Mouse (Mus musculus): ENCODE results near the gene Stk10. TPM values are rescaled to one million over a fixed set of nuclear protein-coding genes. Genes with fewer than 3 reads are reported as not detected.

Stk10 gene
- polyA plus RNA-seq, 1 experiment from 2014 or later = 3.5 TPM

DNA sequence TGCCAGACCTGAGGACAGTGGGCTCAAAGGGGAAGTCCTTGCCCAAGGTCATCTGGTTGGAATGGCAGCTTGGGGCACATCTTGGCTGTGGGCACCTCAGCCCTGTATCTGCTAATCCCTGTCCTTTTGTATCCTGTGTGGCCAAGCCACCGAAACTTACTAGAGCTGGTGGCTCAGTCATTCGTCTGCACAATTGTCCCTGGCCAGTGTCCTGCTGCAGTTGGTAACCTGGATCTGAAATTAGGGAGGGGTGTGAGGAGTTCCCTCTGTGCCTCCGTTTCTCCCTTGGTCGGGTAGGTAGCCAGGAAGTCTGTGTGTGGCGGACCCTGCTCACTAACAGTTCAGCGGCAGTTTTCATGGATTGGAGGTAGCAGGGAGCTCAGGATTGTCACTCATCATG is 57.1 kb downstream of the Stk10 start:
- H3K4me2 ChIP-seq (replicated peaks; ENCODE audit: low read depth, low read length) = no peak overlapping the region
- H3K4me1 ChIP-seq (ENCODE audit: control insufficient read depth, insufficient read depth, low read length) = no peaks in the 10 kb centered on the region
- no peak for ATAC-seq (ENCODE audit: low FRiP score, low TSS enrichment)
- no peaks in the 10 kb centered on the region for H3K27me3 ChIP-seq (ENCODE audit: control insufficient read depth, insufficient read depth, low read length)
- no peak overlapping the region for H3K27ac ChIP-seq (ENCODE audit: low read depth, low read length)
- H3K4me3 ChIP-seq (ENCODE audit: low read length) = no peak overlapping the region
- WGBS = 71% methylated on average over 6 of the region's 6 CpGs
- H3K9me3 ChIP-seq (ENCODE audit: control insufficient read depth, low read length) = peaks cover 2% of the 10 kb centered on the region; the same call in 1 of the 2 replicates
- H3K36me3 ChIP-seq (ENCODE audit: control insufficient read depth, insufficient read depth, low read length) = no peaks in the 10 kb centered on the region; the same call in 1 of the 2 replicates
- no peak overlapping the region for H3K9ac ChIP-seq (ENCODE audit: low read depth, low read length)

DNA sequence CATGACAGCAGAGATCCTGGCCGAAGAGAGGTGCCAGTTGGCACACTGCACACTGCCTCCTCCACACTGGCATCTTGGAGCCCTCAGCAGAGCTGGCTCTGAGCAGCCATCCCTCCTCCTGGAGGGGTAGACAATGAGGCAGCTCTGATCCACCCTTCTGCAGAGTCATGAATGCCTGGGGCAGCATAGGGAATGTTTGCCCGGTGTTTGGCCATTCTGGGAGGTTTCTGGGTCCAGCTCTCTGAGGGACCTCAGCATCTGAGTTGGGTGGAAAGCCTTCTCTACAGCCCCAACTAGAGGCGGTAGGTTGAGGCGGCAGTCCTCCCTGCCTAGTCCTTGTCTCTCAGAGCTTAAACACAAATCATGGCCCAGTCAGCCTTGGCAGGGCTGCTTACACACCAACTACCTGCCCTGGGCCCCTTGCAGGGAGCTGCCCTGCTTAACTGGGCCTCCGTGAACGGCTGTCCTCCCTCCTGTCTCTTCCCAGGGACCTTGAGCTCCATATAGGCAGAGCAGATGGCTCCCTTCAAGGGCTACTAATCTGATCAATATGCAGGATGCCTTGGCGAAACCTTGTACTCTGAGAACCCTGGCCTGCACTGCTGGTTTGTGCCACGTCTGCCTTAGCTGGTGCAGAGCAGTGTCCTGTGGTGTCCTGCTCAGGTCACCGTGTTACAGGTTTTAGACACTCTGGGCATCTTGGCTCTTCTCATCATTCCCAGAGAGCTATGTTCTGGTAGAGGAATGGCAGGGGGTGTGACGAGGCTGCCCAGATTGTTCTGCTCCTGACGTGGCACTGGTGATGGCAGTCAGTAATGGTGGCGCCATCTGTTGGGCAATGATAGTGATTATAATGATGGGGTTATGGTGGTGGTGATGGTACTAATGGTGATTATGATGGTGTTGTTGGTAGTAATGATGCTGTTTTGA is 59.1 kb downstream of the Stk10 start:
- 71% methylated on average over 12 of the region's 12 CpGs for WGBS
- Histone ChIP-seq H3K9me3 (ENCODE audit: control insufficient read depth, low read length) (peaks cover 7% of the 10 kb centered on the region), H3K27me3 (ENCODE audit: control insufficient read depth, insufficient read depth, low read length) (no peaks in the 10 kb centered on the region), H3K9ac (ENCODE audit: low read depth, low read length) (no peak overlapping the region), H3K4me2 (replicated peaks; ENCODE audit: low read depth, low read length) (no peak overlapping the region), H3K36me3 (ENCODE audit: control insufficient read depth, insufficient read depth, low read length) (no peaks in the 10 kb centered on the region; the same call in 1 of the 2 replicates), H3K27ac (ENCODE audit: low read depth, low read length) (no peak overlapping the region), H3K4me3 (ENCODE audit: low read length) (no peak overlapping the region), H3K4me1 (ENCODE audit: control insufficient read depth, insufficient read depth, low read length) (no peaks in the 10 kb centered on the region)
- no peak for ATAC-seq (ENCODE audit: low FRiP score, low TSS enrichment)

DNA sequence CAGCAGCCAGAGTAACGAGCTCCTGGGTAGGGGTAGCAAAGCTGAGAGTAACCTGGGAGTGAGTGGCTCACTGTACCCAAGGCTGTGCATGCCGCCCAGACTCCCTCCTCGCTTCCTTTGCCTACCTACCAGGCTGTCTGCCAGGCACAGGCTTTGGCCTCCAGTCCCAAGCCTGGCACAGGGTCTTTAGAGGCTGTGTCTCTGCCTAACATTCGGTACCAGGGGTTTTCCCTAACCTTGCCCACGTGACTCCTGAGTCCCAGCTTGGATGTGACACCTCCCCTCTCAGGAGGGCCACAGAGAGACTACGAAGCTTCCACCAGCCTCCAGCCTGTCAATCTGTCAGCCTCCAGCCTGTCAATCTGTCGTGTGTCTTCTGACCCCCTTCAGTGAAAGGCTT is 60.0 kb downstream of the Stk10 start:
- Histone ChIP-seq H3K9ac (ENCODE audit: low read depth, low read length) (no peak overlapping the region), H3K27me3 (ENCODE audit: control insufficient read depth, insufficient read depth, low read length) (no peaks in the 10 kb centered on the region), H3K4me2 (replicated peaks; ENCODE audit: low read depth, low read length) (no peak overlapping the region), H3K36me3 (ENCODE audit: control insufficient read depth, insufficient read depth, low read length) (no peaks in the 10 kb centered on the region; the same call in 1 of the 2 replicates), H3K4me3 (ENCODE audit: low read length) (no peak overlapping the region), H3K27ac (ENCODE audit: low read depth, low read length) (no peak overlapping the region), H3K4me1 (ENCODE audit: control insufficient read depth, insufficient read depth, low read length) (no peaks in the 10 kb centered on the region), H3K9me3 (ENCODE audit: control insufficient read depth, low read length) (peaks cover 7% of the 10 kb centered on the region)
- ATAC-seq (ENCODE audit: low FRiP score, low TSS enrichment) = no peak
- 84% methylated on average over 7 of the region's 7 CpGs for WGBS

DNA sequence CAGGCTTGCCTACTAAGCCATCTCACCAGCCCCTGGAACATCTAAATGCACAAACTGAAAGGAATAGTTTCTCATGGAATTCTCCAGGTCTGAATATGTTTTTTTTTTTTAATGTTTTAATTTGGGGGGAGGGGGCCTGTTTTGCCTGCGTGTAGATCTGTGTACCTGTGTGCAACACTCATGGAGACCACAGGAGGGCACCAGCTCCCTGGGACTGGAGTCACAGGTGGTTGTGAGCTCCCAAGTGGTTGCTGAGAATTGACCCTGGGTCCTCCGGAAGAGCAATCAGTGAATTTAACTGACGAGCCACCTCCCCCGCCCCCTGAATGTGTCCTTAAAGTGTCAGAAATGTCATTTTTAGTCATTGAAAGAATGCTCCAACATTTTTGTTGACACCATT is 61.0 kb downstream of the Stk10 start:
- Histone ChIP-seq H3K27me3 (ENCODE audit: control insufficient read depth, insufficient read depth, low read length) (no peaks in the 10 kb centered on the region), H3K36me3 (ENCODE audit: control insufficient read depth, insufficient read depth, low read length) (no peaks in the 10 kb centered on the region; the same call in 1 of the 2 replicates), H3K27ac (ENCODE audit: low read depth, low read length) (no peak overlapping the region), H3K9ac (ENCODE audit: low read depth, low read length) (no peak overlapping the region), H3K4me1 (ENCODE audit: control insufficient read depth, insufficient read depth, low read length) (no peaks in the 10 kb centered on the region), H3K4me3 (ENCODE audit: low read length) (no peak overlapping the region), H3K9me3 (ENCODE audit: control insufficient read depth, low read length) (peaks cover 7% of the 10 kb centered on the region), H3K4me2 (replicated peaks; ENCODE audit: low read depth, low read length) (no peak overlapping the region)
- 90% methylated on average over 4 of the region's 4 CpGs for WGBS
- ATAC-seq (ENCODE audit: low FRiP score, low TSS enrichment) = no peak

DNA sequence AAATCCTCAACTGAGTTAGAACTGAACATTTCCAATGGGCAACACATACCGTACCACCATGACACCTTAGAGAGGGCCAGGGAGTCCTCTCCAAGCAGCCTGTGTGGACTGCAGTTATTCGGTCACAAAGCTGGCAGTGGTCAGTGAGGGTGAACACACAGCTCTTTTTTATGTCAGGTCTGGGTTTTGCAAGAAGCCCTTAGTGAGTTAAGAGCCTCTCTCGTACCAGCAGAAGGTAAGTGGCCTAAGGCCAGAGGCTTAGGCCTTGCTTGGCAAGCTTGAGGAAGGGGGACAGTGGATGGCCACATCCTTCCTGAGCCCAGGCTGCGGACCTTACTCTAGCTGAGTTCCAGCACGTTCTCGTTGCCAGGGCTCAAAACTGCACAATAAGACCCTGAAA is 67.3 kb downstream of the Stk10 start:
- H3K9me3 ChIP-seq (ENCODE audit: control insufficient read depth, low read length) = peaks cover 5% of the 10 kb centered on the region; the same call in 1 of the 2 replicates
- H3K4me1 ChIP-seq (ENCODE audit: control insufficient read depth, insufficient read depth, low read length) = peaks cover 8% of the 10 kb centered on the region
- no peak for ATAC-seq (ENCODE audit: low FRiP score, low TSS enrichment)
- no peaks in the 10 kb centered on the region for H3K27me3 ChIP-seq (ENCODE audit: control insufficient read depth, insufficient read depth, low read length)
- H3K9ac ChIP-seq (ENCODE audit: low read depth, low read length) = no peak overlapping the region
- no peaks in the 10 kb centered on the region for H3K36me3 ChIP-seq (ENCODE audit: control insufficient read depth, insufficient read depth, low read length)
- no peak overlapping the region for H3K27ac ChIP-seq (ENCODE audit: low read depth, low read length)
- H3K4me3 ChIP-seq (ENCODE audit: low read length) = no peak overlapping the region
- H3K4me2 ChIP-seq (replicated peaks; ENCODE audit: low read depth, low read length) = no peak overlapping the region
- 86% methylated on average over 6 of the region's 6 CpGs for WGBS

DNA sequence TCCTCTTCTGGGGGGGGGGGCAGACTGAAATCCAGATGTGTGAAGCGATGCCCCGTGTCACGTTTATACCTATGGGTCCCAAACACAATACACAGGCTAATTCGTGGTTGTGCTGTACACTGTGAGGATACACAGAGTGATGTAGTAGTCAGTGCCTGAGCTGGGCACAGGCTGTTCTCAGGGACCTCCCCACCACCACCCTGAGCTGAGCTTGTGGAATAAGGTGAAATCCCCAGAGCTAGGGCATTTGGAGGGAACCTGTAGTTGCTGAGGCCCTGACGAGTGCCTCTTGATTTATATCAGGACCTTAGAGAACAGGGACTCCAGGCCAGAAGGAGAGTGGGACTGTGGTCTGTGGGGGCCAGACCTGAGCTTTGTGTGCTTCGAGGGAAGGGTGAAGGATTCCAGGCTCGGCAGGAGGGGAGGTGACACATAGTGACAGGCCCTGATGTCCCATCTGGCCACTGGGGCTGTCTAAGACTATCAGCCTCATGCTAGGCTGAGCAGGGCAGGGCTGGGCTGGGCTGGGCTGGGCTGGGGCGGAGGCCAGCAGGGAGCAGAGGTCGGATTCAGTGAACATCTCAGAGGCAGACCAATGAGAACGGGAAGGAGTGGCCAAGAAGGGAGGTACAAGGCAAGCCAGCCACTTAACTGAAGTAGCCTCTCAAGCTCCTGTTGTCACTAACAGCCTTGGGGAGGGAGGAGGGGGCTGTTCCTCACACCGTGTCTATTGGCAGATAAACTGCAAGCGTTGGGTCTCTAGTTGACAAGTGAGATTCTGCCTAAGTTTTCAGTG is 68.6 kb downstream of the Stk10 start:
- peak; percentile 75 for ATAC-seq (ENCODE audit: low FRiP score, low TSS enrichment)
- Histone ChIP-seq H3K9ac (ENCODE audit: low read depth, low read length) (no peak overlapping the region), H3K4me3 (ENCODE audit: low read length) (no peak overlapping the region), H3K27ac (ENCODE audit: low read depth, low read length) (no peak overlapping the region), H3K27me3 (ENCODE audit: control insufficient read depth, insufficient read depth, low read length) (no peaks in the 10 kb centered on the region), H3K4me2 (replicated peaks; ENCODE audit: low read depth, low read length) (no peak overlapping the region), H3K4me1 (ENCODE audit: control insufficient read depth, insufficient read depth, low read length) (peaks cover 8% of the 10 kb centered on the region), H3K36me3 (ENCODE audit: control insufficient read depth, insufficient read depth, low read length) (no peaks in the 10 kb centered on the region), H3K9me3 (ENCODE audit: control insufficient read depth, low read length) (no peaks in the 10 kb centered on the region)
- WGBS = 35% methylated on average over 12 of the region's 12 CpGs

DNA sequence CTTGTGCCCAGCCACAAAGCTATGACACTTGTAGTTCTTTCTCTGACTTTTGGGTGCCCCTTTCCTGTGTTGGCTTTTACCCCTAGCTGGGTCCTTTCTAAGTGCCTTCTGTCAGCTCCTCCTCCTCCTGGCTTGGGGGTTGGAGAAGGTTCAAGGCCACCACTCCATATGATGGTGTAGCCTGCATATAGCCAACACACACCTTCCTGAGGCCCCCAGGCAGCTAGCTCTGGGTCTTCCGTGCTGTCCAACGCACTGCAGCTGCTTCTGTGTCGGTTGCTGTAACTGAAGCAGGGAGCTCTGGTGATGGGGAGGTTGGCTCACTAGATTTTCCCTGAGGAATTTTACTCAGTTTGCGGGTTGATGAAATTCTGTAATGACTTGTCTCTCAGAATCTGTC is 71.6 kb downstream of the Stk10 start:
- Histone ChIP-seq H3K27me3 (ENCODE audit: control insufficient read depth, insufficient read depth, low read length) (no peaks in the 10 kb centered on the region), H3K4me2 (replicated peaks; ENCODE audit: low read depth, low read length) (no peak overlapping the region), H3K4me1 (ENCODE audit: control insufficient read depth, insufficient read depth, low read length) (peaks cover 8% of the 10 kb centered on the region; the same call in 1 of the 2 replicates), H3K36me3 (ENCODE audit: control insufficient read depth, insufficient read depth, low read length) (no peaks in the 10 kb centered on the region), H3K4me3 (ENCODE audit: low read length) (no peak overlapping the region), H3K27ac (ENCODE audit: low read depth, low read length) (peak overlapping the region; percentile 3; the same call in 1 of the 2 replicates), H3K9me3 (ENCODE audit: control insufficient read depth, low read length) (no peaks in the 10 kb centered on the region), H3K9ac (ENCODE audit: low read depth, low read length) (no peak overlapping the region)
- whole genome bisulfite sequencing = 58% methylated on average over 4 of the region's 4 CpGs
- no peak for ATAC-seq (ENCODE audit: low FRiP score, low TSS enrichment)

DNA sequence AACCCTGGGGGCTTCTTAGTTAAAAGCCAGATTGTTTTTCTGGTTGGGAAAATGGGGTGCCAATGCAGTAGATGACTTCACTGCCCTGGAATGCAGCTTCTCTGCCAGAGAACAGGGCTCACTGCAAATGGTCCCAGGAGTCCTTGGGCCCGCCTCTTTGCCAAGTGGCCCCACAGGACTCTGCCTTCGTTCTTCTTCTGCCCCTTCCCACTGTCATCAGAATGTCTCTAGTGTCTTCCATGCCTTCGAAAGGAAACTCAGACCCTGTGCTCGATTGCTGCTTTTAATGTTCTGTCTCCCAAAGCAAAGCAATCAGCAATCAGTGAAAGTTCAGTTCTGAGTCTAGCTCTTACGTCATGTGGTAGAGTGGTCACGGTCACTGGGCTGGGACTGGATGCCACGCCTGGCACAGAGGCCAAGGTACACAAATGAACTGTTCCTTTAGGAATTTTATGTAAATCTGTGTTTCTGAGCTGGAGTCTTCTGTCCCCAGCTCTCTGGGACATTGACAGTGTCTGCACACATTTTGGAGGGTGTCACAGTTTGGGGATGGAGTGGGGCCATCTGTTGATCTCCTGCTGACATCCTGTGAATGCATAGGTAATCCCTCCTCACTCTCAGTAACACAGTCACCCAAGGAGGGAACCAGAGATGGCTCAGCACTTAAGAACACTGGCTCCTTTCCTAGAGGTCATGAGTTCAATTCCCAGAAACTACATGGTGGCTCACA is 72.2 kb downstream of the Stk10 start:
- no peak for ATAC-seq (ENCODE audit: low FRiP score, low TSS enrichment)
- Histone ChIP-seq H3K9ac (ENCODE audit: low read depth, low read length) (no peak overlapping the region), H3K27ac (ENCODE audit: low read depth, low read length) (peak overlapping the region; percentile 20; the same call in 1 of the 2 replicates), H3K9me3 (ENCODE audit: control insufficient read depth, low read length) (no peaks in the 10 kb centered on the region), H3K36me3 (ENCODE audit: control insufficient read depth, insufficient read depth, low read length) (no peaks in the 10 kb centered on the region), H3K27me3 (ENCODE audit: control insufficient read depth, insufficient read depth, low read length) (no peaks in the 10 kb centered on the region), H3K4me3 (ENCODE audit: low read length) (no peak overlapping the region), H3K4me2 (replicated peaks; ENCODE audit: low read depth, low read length) (no peak overlapping the region), H3K4me1 (ENCODE audit: control insufficient read depth, insufficient read depth, low read length) (peaks cover 8% of the 10 kb centered on the region; the same call in 1 of the 2 replicates)
- 61% methylated on average over 7 of the region's 7 CpGs for WGBS
